Mouse (Mus musculus): Measurements from ENCODE around the gene Mcm10.

Gene Mcm10

GRCm38 (mm10) chr2:5012491-5013324 is at the start of gene Mcm10:
Gene Mcm10 (minus strand): TSS chr2:5012791.
- DNase-seq: peak; percentile 93

GRCm38 (mm10) chr2:5061133-5061708 is 48.6 kb upstream of the Mcm10 start:
- DNase-seq: no peak

GRCm38 (mm10) chr2:5059997-5060396 is 47.4 kb upstream of the Mcm10 start:
- no peak for DNase-seq

- no peak for DNase-seq
Observed at GRCm38 (mm10) chr2:5058436-5058835, 45.8 kb upstream of the Mcm10 start.

GRCm38 (mm10) chr2:5050562-5050961 is 38.0 kb upstream of the Mcm10 start:
- no peak for DNase-seq

GRCm38 (mm10) chr2:5047016-5047415 is 34.4 kb upstream of the Mcm10 start:
- no peak for DNase-seq

- no peak for DNase-seq
Observed at GRCm38 (mm10) chr2:5045269-5045965, 32.8 kb upstream of the Mcm10 start.

- no peak for DNase-seq
Observed at GRCm38 (mm10) chr2:5044321-5044720, 31.7 kb upstream of the Mcm10 start.

GRCm38 (mm10) chr2:5043476-5043761 is 30.8 kb upstream of the Mcm10 start:
- no peak for DNase-seq

GRCm38 (mm10) chr2:5042616-5043475 is 30.3 kb upstream of the Mcm10 start:
- DNase-seq: peak; percentile 63

- peak; percentile 53 for DNase-seq
Observed at GRCm38 (mm10) chr2:5041854-5042253, 29.3 kb upstream of the Mcm10 start.

- no peak for DNase-seq
Observed at GRCm38 (mm10) chr2:5040281-5041161, 27.9 kb upstream of the Mcm10 start.

- no peak for DNase-seq
Observed at GRCm38 (mm10) chr2:5039350-5040170, 27.0 kb upstream of the Mcm10 start.

- DNase-seq: no peak
Observed at GRCm38 (mm10) chr2:5038320-5038719, 25.7 kb upstream of the Mcm10 start.

GRCm38 (mm10) chr2:5037390-5037789 is 24.8 kb upstream of the Mcm10 start:
- no peak for DNase-seq

GRCm38 (mm10) chr2:5036411-5037076 is 24.0 kb upstream of the Mcm10 start:
- no peak for DNase-seq

GRCm38 (mm10) chr2:5035241-5035640 is 22.6 kb upstream of the Mcm10 start:
- DNase-seq: no peak

- no peak for DNase-seq
Observed at GRCm38 (mm10) chr2:5034801-5035200, 22.2 kb upstream of the Mcm10 start.

- peak; percentile 34 for DNase-seq
Observed at GRCm38 (mm10) chr2:5033546-5034420, 21.2 kb upstream of the Mcm10 start.

All from liver (tissue).